Mouse (Mus musculus) testis, adult 2 months (tissue): Measurements from ENCODE around the gene Mllt10.

Source experiments
- CTCF ChIP-seq: fragments of 200-500 bp; IDR thresholded peaks from 2 replicates; pipeline ENCODE4 v1.5.1; 2012; ENCODE audit warnings: low read depth, mild to moderate bottlenecking, inconsistent platforms, low read length, moderate library complexity; ENCODE audit not compliant: control insufficient read depth, insufficient read depth, insufficient replicate concordance
- POLR2A ChIP-seq: fragments of 200-500 bp; IDR thresholded peaks from 2 replicates; pipeline ENCODE4 v1.6.1; 2012; ENCODE audit warnings: low read depth, mild to moderate bottlenecking, inconsistent platforms, low read length, moderate library complexity; ENCODE audit not compliant: control insufficient read depth

DNA sequence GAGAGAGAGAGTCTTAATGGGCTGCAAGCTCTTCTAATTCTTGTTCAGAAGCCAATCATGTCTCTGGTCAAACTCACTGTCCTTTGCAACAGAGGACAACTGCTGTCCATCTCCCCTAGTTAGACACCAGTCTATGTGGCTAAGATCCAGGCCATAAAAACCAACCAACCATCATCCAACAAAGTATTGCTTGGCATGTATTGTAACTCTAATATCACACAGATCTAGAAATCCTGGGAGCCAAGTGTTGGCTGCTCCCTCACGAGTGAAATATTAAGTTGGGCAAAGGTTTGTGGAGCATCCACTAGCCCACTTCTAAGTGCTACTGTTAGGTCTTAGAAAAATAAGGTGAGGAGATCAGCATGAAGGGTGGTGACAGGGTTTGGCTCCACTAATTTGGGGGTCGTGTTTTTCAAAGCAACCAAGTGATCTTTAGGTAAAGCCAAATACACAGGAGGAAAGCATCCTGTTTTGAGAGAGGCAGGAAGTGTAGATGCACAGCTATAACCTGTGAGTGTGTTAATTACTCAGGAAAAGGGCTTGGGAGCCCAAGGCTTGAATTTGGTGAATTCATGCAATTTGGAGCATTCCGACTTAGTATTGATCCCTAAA lies 16.8 kb upstream of the Mllt10 start:
- TF ChIP-seq POLR2A (no peak), CTCF (no peak)
